Mouse (Mus musculus) left cerebral cortex, postnatal 4 days (tissue): ENCODE results near the gene Was. TPM values are rescaled to one million over a fixed set of nuclear protein-coding genes. Genes with fewer than 3 reads are reported as not detected.
"Not testable (repeated sequence)": the region's sequence is repeated elsewhere in the genome, so short reads cannot be mapped to it uniquely, and the experiment has no call there.

Source experiments
- DNase-seq: peaks from one replicate; pipeline ENCODE4 v3.0.0-alpha.2; 2022
- intact Hi-C: fragments of 180-260 bp; cut with DNase I; formaldehyde crosslinking; loops from one replicate; pipeline ENCODE4 v1.15.1; 2025
- total RNA-seq, 2 experiments: library from RNA; stranded (reverse); gene quantifications; 2 replicates each; pipeline ENCODE4 v1.2.3; 2021

Was gene
- total RNA-seq, 2 experiments from 2014 or later, result 0.42 to 0.94 TPM

- DNase-seq, result no peak
- intact Hi-C loops, result no loop called here
Observed at GRCm38 (mm10) chrX:8075104-8075503, 15.2 kb downstream of the Was start.

DNA sequence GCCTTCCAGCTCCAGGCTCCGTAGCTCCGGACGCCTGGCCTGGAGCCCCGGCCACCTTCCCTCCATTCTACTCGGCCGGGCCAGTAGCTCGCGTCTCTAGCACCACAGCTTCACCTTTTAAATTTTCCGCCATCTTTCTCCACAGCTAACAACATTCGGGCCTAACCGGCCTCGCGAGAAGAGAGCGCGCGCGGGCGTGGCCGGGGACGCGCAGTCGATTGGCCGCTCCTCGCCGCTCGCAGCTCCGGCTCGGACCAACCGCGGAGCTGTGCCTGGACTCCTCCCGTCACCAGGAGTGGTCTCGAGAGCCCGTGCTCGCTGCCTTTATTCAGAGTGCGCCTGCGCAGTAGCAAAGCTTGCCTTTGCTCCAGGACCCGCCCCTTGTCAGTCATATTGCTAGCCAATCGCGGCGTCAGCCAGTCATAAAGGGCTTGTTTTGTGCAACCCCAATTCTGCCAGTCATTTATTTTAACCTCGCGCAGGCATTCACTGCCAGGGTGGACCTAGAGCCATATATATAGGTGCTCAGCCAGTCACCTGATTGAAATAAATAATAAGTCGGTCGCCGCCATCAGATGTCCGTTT is 15.8 kb downstream of the Was start, which contains the start of gene Suv39h1:
Gene Suv39h1, minus strand, starts transcription at position 331 of the 585 bp plus-strand sequence.
- peak; percentile 94 for DNase-seq
- intact Hi-C loops, result no loop called here

DNA sequence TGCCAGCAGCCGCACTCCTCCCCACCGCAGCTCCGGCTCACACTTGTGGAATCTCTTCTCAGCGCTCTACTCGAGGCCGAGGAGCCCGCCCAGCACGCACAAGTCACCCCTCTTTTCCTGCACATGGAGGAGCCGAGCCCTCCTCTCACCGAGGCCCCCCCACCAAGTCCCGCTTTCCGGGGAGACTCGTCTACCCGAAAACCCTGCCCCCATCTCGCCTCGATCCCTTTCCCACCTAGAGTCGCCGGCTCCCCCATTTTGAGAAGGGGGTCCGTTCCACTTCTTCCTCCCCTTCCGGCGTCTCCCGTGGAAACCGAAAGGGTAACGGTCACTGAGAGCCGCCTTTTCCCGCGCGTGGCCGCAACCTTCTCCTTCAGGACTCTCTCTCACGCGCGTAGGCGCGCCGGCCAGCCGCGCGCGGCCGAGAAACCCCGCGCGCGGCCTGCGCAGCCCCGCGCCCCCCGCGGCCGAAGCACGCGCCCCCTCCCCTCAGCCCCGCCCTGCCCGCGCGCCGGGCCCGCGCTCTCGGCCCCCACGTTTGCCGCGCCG is 16.3 kb downstream of the Was start:
- intact Hi-C loops, result no loop called here
- peak; percentile 35 for DNase-seq

- intact Hi-C loops, result no loop called here
- DNase-seq, result no peak
Observed at GRCm38 (mm10) chrX:8069166-8069565, 21.1 kb downstream of the Was start.

DNA sequence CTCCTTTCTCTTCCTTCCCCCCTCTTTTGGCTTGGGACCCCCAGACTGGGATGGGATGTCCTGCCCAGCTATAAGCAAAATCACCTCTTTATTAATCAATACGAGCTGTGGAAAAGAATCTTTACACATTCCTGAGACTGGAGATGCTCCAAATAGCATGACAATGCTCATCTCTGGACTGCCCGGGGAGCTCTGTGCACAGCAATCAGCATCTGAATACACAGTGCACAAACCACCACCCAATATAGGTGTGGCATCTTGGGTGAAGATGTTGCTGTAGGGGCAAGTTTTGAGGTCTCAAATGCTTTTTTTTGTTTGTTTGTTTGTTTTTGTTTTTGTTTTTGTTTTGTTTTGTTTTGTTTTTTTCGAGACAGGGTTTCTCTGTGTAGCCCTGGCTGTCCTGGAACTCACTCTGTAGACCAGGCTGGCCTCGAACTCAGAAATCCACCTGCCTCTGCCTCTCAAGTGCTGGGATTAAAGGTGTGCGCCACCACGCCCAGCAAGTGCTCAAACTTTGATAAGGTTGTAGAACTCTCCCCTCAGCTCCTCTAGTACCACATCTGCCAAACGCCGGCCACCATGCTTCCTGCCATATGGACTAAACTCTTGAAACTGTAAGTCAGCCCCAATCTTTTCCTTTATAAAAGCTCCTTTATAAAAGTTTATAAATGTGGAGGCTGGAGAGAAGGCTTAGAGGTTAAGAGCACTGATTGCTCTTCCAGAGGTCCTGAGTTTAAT is 39.1 kb downstream of the Was start:
- intact Hi-C loops, DNase-seq: not testable (repeated sequence)

DNA sequence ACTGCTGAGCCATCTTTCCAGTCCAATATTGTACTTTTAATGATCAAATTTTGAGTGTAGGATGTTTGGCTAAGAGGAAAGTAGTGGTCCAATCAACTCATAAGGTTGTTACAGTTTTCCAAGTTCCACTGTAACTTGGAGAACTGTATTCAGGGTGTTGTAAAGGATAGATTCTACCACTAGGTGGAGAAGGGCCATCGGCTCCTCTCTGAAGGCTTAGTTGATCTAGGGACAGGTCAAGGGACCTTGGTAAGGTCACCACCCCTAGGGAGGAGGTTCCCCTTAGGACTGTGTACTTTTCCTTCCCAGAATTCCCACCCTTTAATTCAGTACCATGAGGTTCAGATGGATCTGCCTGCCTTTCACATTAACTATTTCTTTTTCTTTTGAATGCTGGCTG is 57.3 kb downstream of the Was start:
- no peak for DNase-seq
- intact Hi-C loops, result no loop called here

Other genes starting within 250 kb of the Was start
- 10 to 100 TPM; 63.8 to 69.8 TPM for gene Otud5, start 249.1 kb downstream of the Was start, total RNA-seq
- gene Pim2, start 212.2 kb downstream of the Was start, total RNA-seq, result 10 to 100 TPM; 25.4 to 27.2 TPM
- 10 to 100 TPM; 40.5 to 41.7 TPM for gene Slc35a2, start 206.5 kb downstream of the Was start, total RNA-seq
- 10 to 100 TPM; 92.7 to 98.2 TPM for gene Pqbp1, start 191.2 kb downstream of the Was start, total RNA-seq
- 10 to 100 TPM; 46.6 to 54.4 TPM for gene Timm17b, start 191.1 kb downstream of the Was start, total RNA-seq
- not detected for gene Gm10491, start 182.7 kb downstream of the Was start, total RNA-seq
- not detected for gene Gm10490, start 181.0 kb downstream of the Was start, total RNA-seq
- 100 to 1,000 TPM; 188 to 204 TPM for gene Pcsk1n, start 170.7 kb downstream of the Was start, total RNA-seq
- gene Eras, start 161.9 kb downstream of the Was start, total RNA-seq, result not detected
- gene Hdac6, start 142.6 kb downstream of the Was start, total RNA-seq, result 10 to 100 TPM; 62.5 to 71.4 TPM
- not detected for gene Gata1, start 112.4 kb downstream of the Was start, total RNA-seq
- not detected for gene Glod5, start 72.0 kb downstream of the Was start, total RNA-seq
- gene Suv39h1, start 15.7 kb downstream of the Was start, total RNA-seq, result 10 to 100 TPM; 35.0 to 36.7 TPM
- gene Wdr13, start 42.4 kb upstream of the Was start, total RNA-seq, result 100 to 1,000 TPM; 214 to 224 TPM
- 100 to 1,000 TPM; 346 to 406 TPM for gene Rbm3, start 55.4 kb upstream of the Was start, total RNA-seq
- gene Tbc1d25, start 85.7 kb upstream of the Was start, total RNA-seq, result 10 to 100 TPM; 18.1 to 19.9 TPM
- 10 to 100 TPM; 19.9 to 25.5 TPM for gene Ebp, start 103.0 kb upstream of the Was start, total RNA-seq
- gene Porcn, start 116.0 kb upstream of the Was start, total RNA-seq, result 10 to 100 TPM; 43.4 to 49.5 TPM
- gene Ftsj1, start 161.9 kb upstream of the Was start, total RNA-seq, result 10 to 100 TPM; 25.9 to 28.9 TPM
- gene Slc38a5, start 180.6 kb upstream of the Was start, total RNA-seq, result 10 to 100 TPM; 31.4 to 34.9 TPM
- not detected for gene Ssxb10, start 236.9 kb upstream of the Was start, total RNA-seq